Mouse (Mus musculus) kidney, adult 18-20 months (tissue): Measurements from ENCODE around the gene Ern2.

Experiments
- DNase-seq: peaks from one replicate; pipeline ENCODE4 v3.0.0; 2021

The Ern2 gene

GRCm38 (mm10) chr7:122158915-122159902 lies 26.8 kb downstream of the Ern2 start, which contains the start of gene Plk1:
Plk1 (plus strand) TSS chr7:122159439.
- peak; percentile 81 for DNase-seq

GRCm38 (mm10) chr7:122158488-122158887 lies 27.5 kb downstream of the Ern2 start:
- no peak for DNase-seq

- no peak for DNase-seq
Observed at GRCm38 (mm10) chr7:122152473-122152872, 33.5 kb downstream of the Ern2 start.

GRCm38 (mm10) chr7:122140991-122141390 lies 45.0 kb downstream of the Ern2 start:
- DNase-seq, result no peak

GRCm38 (mm10) chr7:122138190-122138589 lies 47.8 kb downstream of the Ern2 start:
- DNase-seq, result no peak

- DNase-seq, result no peak
Observed at GRCm38 (mm10) chr7:122137071-122137470, 48.9 kb downstream of the Ern2 start.

GRCm38 (mm10) chr7:122135070-122135469 lies 50.9 kb downstream of the Ern2 start:
- peak; percentile 38 for DNase-seq

GRCm38 (mm10) chr7:122133338-122133625 lies 52.7 kb downstream of the Ern2 start:
- DNase-seq, result no peak

GRCm38 (mm10) chr7:122132497-122133337 lies 53.3 kb downstream of the Ern2 start, which contains the start of the genes Palb2 and Dctn5:
Palb2 (minus strand) TSS chr7:122132985.
Dctn5 (plus strand) TSS chr7:122133041.
- peak; percentile 97 for DNase-seq

GRCm38 (mm10) chr7:122131834-122132233 lies 54.2 kb downstream of the Ern2 start:
- no peak for DNase-seq

- peak; percentile 20 for DNase-seq
Observed at GRCm38 (mm10) chr7:122126946-122127345, 59.1 kb downstream of the Ern2 start.

GRCm38 (mm10) chr7:122125636-122126035 lies 60.4 kb downstream of the Ern2 start:
- DNase-seq, result no peak

GRCm38 (mm10) chr7:122123518-122123917 lies 62.5 kb downstream of the Ern2 start:
- DNase-seq, result no peak
